Mouse (Mus musculus): ENCODE data around the gene Ern1.
A peak's percentile ranks its signal among the peaks of the same experiment; 100 is the strongest.

The Ern1 gene

GRCm38 (mm10) chr11:106487733-106488115, at the start of gene Ern1:
Gene Ern1 (minus strand): TSS chr11:106487852.
- DNase-seq (ENCODE audit: inconsistent ontology term): peak; percentile 98

DNA sequence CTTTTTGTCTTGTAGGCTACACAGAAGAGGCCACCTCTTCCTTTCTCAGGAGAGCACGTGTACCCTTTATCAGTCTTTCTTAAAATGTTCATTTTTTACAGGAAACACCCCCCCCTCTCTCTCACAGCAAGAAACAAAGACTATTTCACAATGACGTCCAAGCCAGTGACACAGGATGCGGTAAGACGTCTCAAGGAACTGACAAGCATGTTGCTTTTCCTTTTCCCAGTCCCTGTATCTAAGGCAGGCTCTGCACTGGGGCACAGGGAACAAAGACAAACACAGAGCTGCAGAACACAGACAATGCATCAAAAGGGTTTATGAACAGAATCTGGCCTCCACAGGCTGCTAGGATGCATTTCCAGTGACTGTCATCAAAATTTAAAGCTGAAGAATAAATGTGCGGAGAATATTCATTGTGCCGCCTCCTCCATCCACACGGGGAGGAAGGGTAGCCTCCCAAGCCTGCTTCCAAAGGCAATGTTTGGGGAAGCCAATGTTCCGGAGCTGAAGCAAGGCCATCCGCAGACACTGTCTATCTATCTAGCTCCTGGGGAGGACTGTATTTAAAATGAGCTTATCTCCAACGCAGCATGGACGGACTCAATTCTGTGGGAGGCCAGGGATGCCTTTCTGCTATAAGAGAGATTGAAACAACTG, 48.7 kb upstream of the Ern1 start:
- DNase-seq (ENCODE audit: inconsistent ontology term): no peak

DNA sequence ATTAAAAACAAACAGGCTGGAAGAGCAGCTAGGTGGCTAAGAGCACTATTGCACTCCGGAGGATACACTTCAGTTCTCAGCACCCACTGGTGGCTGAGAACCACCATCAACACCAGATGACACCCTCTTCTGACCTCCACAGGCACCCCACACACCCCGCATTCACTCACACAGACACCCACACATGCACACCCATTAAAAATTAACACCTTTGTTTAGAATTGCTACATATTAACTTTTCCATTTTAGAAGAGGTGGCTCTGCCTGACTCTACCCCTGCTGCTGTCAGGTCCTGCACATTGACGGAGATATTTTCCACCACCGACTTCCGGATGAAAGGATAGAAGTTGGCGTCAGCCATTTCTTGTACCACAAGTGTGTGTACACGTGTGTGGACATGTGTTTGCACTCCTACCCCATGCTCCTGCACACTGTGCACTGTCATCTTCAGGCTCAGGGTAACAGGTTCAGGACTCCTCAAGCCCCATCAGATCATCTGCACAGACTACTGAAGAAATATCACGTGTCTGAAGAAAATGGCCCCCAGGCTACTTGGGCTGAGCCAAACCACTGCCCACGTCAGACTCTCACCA, 48.1 kb upstream of the Ern1 start:
- DNase-seq (ENCODE audit: inconsistent ontology term): no peak

- no peak for DNase-seq (ENCODE audit: inconsistent ontology term)
Observed at GRCm38 (mm10) chr11:106532248-106532790, 44.7 kb upstream of the Ern1 start.

DNA sequence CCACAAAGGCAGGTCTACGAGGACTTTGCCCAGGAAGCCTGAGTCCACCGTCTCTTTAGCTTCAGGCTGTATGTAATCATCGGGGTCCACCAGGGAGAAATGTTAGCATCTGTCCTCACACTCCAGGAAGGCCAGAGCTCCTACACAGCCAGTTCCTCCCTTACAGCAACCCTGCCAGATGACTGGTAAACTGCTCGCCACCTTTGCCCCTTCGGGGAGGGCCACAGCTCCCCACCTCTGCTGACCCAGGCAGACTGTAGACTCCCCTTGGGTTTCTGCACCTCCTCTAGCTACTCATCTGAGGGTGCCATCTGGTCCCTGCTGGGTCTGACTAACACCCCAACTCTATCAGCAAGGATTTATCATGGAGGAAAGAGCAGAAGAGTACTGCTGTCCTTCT, 42.1 kb upstream of the Ern1 start:
- DNase-seq (ENCODE audit: inconsistent ontology term): no peak

- DNase-seq (ENCODE audit: inconsistent ontology term): no peak
Observed at GRCm38 (mm10) chr11:106529113-106529512, 41.5 kb upstream of the Ern1 start.

GRCm38 (mm10) chr11:106527926-106528325, 40.3 kb upstream of the Ern1 start:
- DNase-seq (ENCODE audit: inconsistent ontology term): no peak

- DNase-seq (ENCODE audit: inconsistent ontology term): no peak
Observed at GRCm38 (mm10) chr11:106527147-106527821, 39.6 kb upstream of the Ern1 start.

- no peak for DNase-seq (ENCODE audit: inconsistent ontology term)
Observed at GRCm38 (mm10) chr11:106522538-106522937, 34.9 kb upstream of the Ern1 start.

DNA sequence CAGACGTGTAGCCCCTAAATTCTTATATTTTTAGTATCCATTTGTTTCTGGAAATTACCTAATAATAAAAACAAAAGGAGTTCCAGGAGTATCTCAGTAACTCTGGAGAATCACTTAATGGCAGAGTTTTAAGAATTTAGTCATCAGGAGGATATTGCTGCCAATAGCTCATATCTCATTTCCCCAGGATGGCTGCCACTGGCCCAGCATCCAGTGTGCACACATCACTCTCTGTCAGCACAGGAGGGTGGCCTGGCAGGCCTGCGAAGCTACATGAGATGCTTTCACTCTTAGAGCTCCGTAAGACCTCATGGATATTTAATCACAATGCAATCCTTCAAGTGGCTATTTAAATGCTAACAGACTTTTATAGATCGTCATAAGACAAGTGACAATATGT, 34.0 kb upstream of the Ern1 start:
- DNase-seq (ENCODE audit: inconsistent ontology term): peak; percentile 17

DNA sequence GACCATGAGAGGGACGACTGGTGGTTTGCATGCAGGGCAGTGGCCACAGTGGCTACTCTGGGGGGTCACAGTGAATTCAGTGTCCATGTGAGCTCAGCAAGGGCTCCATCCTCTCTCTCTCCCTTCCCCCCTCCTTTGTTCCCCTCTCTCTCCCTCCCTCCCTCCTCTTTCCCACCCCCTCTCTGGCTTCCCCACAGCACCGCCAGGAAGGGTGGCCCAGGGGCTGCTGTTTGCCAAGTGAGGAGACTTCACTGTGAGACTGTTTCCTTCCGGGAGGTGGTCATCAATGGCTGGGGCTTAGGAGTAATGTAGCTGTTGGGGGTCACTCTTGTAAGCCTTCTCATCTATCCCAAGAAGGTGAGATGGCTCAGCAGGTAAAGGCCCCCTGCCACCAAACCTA, 32.8 kb upstream of the Ern1 start:
- no peak for DNase-seq (ENCODE audit: inconsistent ontology term)

GRCm38 (mm10) chr11:106519519-106519918, 31.9 kb upstream of the Ern1 start:
- no peak for DNase-seq (ENCODE audit: inconsistent ontology term)

DNA sequence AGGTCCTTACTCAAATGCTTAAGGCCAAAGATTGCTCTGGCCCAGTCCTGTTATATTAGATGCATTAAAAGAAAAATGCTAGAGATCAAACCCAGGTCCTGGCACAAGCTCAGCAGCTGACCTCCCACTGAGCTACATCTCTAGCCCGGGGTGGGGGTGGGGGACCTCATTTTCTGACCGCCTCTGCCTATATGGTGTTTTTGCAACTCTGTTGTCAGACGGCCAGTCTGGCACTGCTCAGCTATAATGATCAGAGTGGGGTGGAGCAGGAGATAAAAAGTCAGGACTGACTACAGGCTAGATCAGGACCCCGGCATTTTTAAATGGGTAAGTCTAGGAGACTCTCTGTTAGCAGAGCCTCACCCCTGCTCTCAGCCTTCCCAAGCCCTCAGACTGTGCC, 30.7 kb upstream of the Ern1 start:
- no peak for DNase-seq (ENCODE audit: inconsistent ontology term)

- DNase-seq (ENCODE audit: inconsistent ontology term): no peak
Observed at GRCm38 (mm10) chr11:106515079-106515745, 27.6 kb upstream of the Ern1 start.

GRCm38 (mm10) chr11:106514446-106514845, 26.8 kb upstream of the Ern1 start:
- no peak for DNase-seq (ENCODE audit: inconsistent ontology term)

GRCm38 (mm10) chr11:106513166-106513565, 25.5 kb upstream of the Ern1 start:
- peak; percentile 56 for DNase-seq (ENCODE audit: inconsistent ontology term)

DNA sequence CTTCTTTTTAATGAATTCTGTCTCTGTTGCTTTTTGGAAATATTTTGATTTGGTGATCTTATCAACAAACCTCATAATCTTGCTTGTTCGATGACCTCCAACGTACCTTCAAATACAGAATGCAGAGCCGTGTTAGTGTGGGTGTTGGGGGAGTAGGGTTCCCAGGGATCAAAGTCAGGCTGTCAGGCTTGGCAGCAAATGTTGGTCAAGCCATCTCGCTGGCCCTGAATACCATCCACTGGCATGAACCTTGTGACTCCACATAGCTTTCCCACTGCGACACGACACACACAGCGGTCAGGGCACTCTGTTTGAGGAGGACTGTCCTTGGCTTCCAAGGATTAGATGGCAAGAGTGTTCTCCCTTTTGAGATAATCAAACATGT, 24.3 kb upstream of the Ern1 start:
- no peak for DNase-seq (ENCODE audit: inconsistent ontology term)

DNA sequence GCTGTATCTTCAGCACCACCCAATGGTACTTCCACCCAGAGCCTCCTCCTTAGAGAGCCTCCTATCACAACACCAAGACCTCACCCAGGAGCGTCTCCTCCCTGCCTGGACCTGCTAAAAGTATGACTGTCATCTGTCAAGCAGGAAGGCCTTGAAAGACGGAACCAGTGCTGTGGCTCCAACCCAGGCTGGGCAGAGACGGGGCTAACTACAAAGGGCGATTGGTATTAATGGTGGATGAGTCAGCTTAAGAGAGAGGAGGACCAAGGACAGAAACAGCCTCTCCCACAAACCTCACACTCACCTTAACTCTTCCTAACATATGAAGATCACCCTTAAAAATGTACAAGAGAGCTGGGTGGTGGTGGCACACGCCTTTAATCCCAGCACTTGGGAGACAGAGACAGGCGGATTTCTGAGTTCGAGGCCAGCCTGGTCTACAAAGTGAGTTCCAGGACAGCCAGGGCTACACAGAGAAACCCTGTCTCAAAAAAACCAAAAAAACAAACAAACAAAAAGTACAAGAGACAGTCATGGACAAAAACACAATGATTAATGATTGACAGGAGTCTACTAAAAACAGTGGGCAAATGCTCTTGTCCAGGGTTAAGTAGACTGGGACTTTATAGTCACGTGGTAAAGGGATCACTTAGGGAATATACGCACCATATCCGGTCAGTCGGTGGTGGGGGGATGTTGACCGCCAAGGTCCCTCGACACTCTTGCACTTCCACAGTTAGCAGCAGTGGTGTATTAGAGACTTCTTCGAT, 23.8 kb upstream of the Ern1 start:
- no peak for DNase-seq (ENCODE audit: inconsistent ontology term)

DNA sequence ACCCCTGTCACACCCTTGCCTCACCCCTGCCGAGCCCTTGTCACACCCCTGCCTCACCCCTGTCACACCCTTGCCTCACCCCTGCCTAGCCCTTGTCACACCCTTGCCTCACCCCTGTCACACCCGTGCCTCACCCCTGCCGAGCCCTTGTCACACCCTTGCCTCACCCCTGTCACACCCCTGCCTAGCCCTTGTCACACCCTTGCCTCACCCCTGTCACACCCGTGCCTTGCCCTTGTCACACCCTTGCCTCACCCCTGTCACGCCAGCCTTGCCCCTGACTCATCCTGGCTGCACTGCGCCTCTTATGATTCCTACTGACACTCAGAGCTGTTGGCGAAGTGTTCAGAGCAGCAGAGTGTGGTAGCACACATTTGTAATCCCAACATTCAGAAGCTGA, 20.0 kb upstream of the Ern1 start:
- DNase-seq (ENCODE audit: inconsistent ontology term): no peak

- DNase-seq (ENCODE audit: inconsistent ontology term): no peak
Observed at GRCm38 (mm10) chr11:106506211-106506610, 18.6 kb upstream of the Ern1 start.

- no peak for DNase-seq (ENCODE audit: inconsistent ontology term)
Observed at GRCm38 (mm10) chr11:106504129-106504528, 16.5 kb upstream of the Ern1 start.

GRCm38 (mm10) chr11:106503425-106503717, 15.7 kb upstream of the Ern1 start:
- no peak for DNase-seq (ENCODE audit: inconsistent ontology term)
